Comparison of ENCODE assay signal across 9 mouse cellular contexts in genomic region chr16:91378991-91379390, GRCm38 (mm10). TPM values are rescaled to one million over a fixed set of nuclear protein-coding genes. Genes with fewer than 3 reads are reported as not detected.
DNase-seq lines count a peak whose midpoint lies in the region; ATAC-seq and TF ChIP-seq lines count a peak whose summit lies in the region.
"Had no signal": no experiment of that assay in that cellular context is flagged by ENCODE, and none has a peak within 500 bp of the region (broad histone marks: within the 10 kb centered on the region; RNA-seq: fewer than 3 reads in every experiment).

No protein-coding gene starts in this region.

- H3K4me2 ChIP-seq in heart, postnatal 0 days (ENCODE audit: low read depth, low read length): peak overlapping the region; percentile 43

- no peak for TF ChIP-seq EP300 in heart, postnatal 0 days (IDR thresholded peaks at IDR 0.05; ENCODE audit: low read depth)

- peak; percentile 80 for DNase-seq in heart, embryonic 10.5 days (ENCODE audit: low spot score)
- DNase-seq in heart, adult 18-20 months: no peak
- peak; percentile 40 for DNase-seq in Muller cell, postnatal 12 days (ENCODE audit: inconsistent ontology term)
- DNase-seq in heart, postnatal 0 days (ENCODE audit: low spot score): peak; percentile 25
- no peak for DNase-seq in midbrain, embryonic 10.5 days (ENCODE audit: low spot score)
- no peak for DNase-seq in thymus, postnatal 10 days (ENCODE audit: low spot score in 2 of 2)
- DNase-seq in left cerebral cortex, postnatal 36 days (ENCODE audit: low spot score in 2 of 2): no peak

- no peaks in the 10 kb centered on the region for H3K27me3 ChIP-seq in heart, embryonic 10.5 days (ENCODE audit: insufficient read depth, poor library complexity, severe bottlenecking)
- no peaks in the 10 kb centered on the region for H3K27me3 ChIP-seq in heart, postnatal 0 days (ENCODE audit: control insufficient read depth, insufficient read depth, low read length)
- H3K27me3 ChIP-seq in midbrain, embryonic 10.5 days (ENCODE audit: low read depth, poor library complexity, severe bottlenecking): no peaks in the 10 kb centered on the region

- TF ChIP-seq CTCF in heart, postnatal 0 days (IDR thresholded peaks at IDR 0.05; ENCODE audit: low read depth): no peak

- H3K27ac ChIP-seq in heart, embryonic 10.5 days: peak overlapping the region; percentile 70; the same call in 1 of the 2 replicates
- H3K27ac ChIP-seq in heart, postnatal 0 days (ENCODE audit: low read depth): peak overlapping the region; percentile 71
- H3K27ac ChIP-seq in midbrain, embryonic 10.5 days (replicated peaks): peak overlapping the region; percentile 33; the same call in 1 of the 2 replicates

- WGBS in heart, embryonic 10.5 days: 27% methylated on average over 9 of the region's 9 CpGs
- WGBS in heart, postnatal 0 days: 24% methylated on average over 9 of the region's 9 CpGs
- 25% methylated on average over 9 of the region's 9 CpGs for WGBS in midbrain, embryonic 10.5 days

- intact Hi-C loops in left cerebral cortex, postnatal 36 days (cut with DNase I): loop anchor here (10.0 kb wide), 1 partner anchor 106 kb away; the partner anchor contains the start of gene Ifnar1

- H3K4me1 ChIP-seq in heart, embryonic 10.5 days: peaks cover 29% of the 10 kb centered on the region
- H3K4me1 ChIP-seq in heart, postnatal 0 days (ENCODE audit: control insufficient read depth, insufficient read depth): peaks cover 17% of the 10 kb centered on the region
- peaks cover 21% of the 10 kb centered on the region for H3K4me1 ChIP-seq in midbrain, embryonic 10.5 days

- peaks cover 18% of the 10 kb centered on the region for H3K36me3 ChIP-seq in heart, embryonic 10.5 days
- peaks cover 7% of the 10 kb centered on the region for H3K36me3 ChIP-seq in heart, postnatal 0 days (replicated peaks; ENCODE audit: control insufficient read depth, insufficient read depth, low read length)
- H3K36me3 ChIP-seq in midbrain, embryonic 10.5 days: peaks cover 13% of the 10 kb centered on the region

- no peaks in the 10 kb centered on the region for H3K9me3 ChIP-seq in heart, embryonic 10.5 days
- no peaks in the 10 kb centered on the region for H3K9me3 ChIP-seq in heart, postnatal 0 days (replicated peaks; ENCODE audit: control insufficient read depth, low read length)
- H3K9me3 ChIP-seq in midbrain, embryonic 10.5 days (replicated peaks): no peaks in the 10 kb centered on the region

- peak; percentile 64 for ATAC-seq in heart, postnatal 0 days (ENCODE audit: insufficient read depth, low read depth)
- no peak for ATAC-seq in cerebellum, adult (ENCODE audit: insufficient number of reproducible peaks, low FRiP score, low TSS enrichment)

- H3K9ac ChIP-seq in heart, postnatal 0 days (replicated peaks; ENCODE audit: low read depth, low read length): no peak overlapping the region

- H3K4me3 ChIP-seq in heart, embryonic 10.5 days: peak overlapping the region; percentile 22; the same call in 1 of the 2 replicates
- peak overlapping the region; percentile 10; the same call in 1 of the 2 replicates for H3K4me3 ChIP-seq in heart, postnatal 0 days (ENCODE audit: low read depth, low read length)
- no peak overlapping the region for H3K4me3 ChIP-seq in midbrain, embryonic 10.5 days

RNA-seq across cellular contexts. Expression of gene Ifnar2, which starts 6.4 kb away (rescaled TPM):
- 42.2 and 48.8 TPM in 2 replicates for polyA plus RNA-seq in heart, embryonic 10.5 days (2016; fragmentation: Nextera tagmentation; extraction: Ambion mirVana)
- total RNA-seq in heart, adult 18-20 months (2021): 10 to 100 TPM; 29.3 to 37.3 TPM
- total RNA-seq in heart, postnatal 0 days (2014; rRNA removed; ENCODE audit: low replicate concordance): 30.0 and 31.0 TPM in 2 replicates
- polyA plus RNA-seq in heart, postnatal 0 days (2015; fragmentation: Nextera tagmentation; extraction: Ambion mirVana): 48.8 and 49.8 TPM in 2 replicates
- polyA plus RNA-seq in midbrain, embryonic 10.5 days (2016; fragmentation: Nextera tagmentation; extraction: Ambion mirVana): 26.0 and 27.9 TPM in 2 replicates
- total RNA-seq in left cerebral cortex, postnatal 36 days (2021): 10 to 100 TPM; 19.4 to 25.1 TPM

RNA-seq across cellular contexts. Expression of gene Gm21970, which starts 12.5 kb away (rescaled TPM):
- polyA plus RNA-seq in heart, embryonic 10.5 days (2016; fragmentation: Nextera tagmentation; extraction: Ambion mirVana): not detected in 2 replicates
- not detected for total RNA-seq in heart, adult 18-20 months (2021)
- 2.4 TPM in 1 of 2 replicates, not detected in the other for total RNA-seq in heart, postnatal 0 days (2014; rRNA removed; ENCODE audit: low replicate concordance)
- 0.27 TPM in 1 of 2 replicates, not detected in the other for polyA plus RNA-seq in heart, postnatal 0 days (2015; fragmentation: Nextera tagmentation; extraction: Ambion mirVana)
- not detected in 2 replicates for polyA plus RNA-seq in midbrain, embryonic 10.5 days (2016; fragmentation: Nextera tagmentation; extraction: Ambion mirVana)
- not detected for total RNA-seq in left cerebral cortex, postnatal 36 days (2021)
- total RNA-seq: neutrophil, adult 5-6 weeks had no signal

RNA-seq across cellular contexts. Expression of gene Il10rb, which starts 27.0 kb away (rescaled TPM):
- polyA plus RNA-seq in heart, embryonic 10.5 days (2016; fragmentation: Nextera tagmentation; extraction: Ambion mirVana): 29.6 and 37.0 TPM in 2 replicates
- total RNA-seq in heart, adult 18-20 months (2021): 100 to 1,000 TPM; 115 to 133 TPM
- 44.4 and 63.3 TPM in 2 replicates for total RNA-seq in heart, postnatal 0 days (2014; rRNA removed; ENCODE audit: low replicate concordance)
- 89.0 and 99.4 TPM in 2 replicates for polyA plus RNA-seq in heart, postnatal 0 days (2015; fragmentation: Nextera tagmentation; extraction: Ambion mirVana)
- 6.9 and 8.9 TPM in 2 replicates for polyA plus RNA-seq in midbrain, embryonic 10.5 days (2016; fragmentation: Nextera tagmentation; extraction: Ambion mirVana)
- total RNA-seq in left cerebral cortex, postnatal 36 days (2021): 10 to 100 TPM in 1 of 2 experiments, 1 to 10 TPM in 1; 9.4 to 10.2 TPM

Comparison
In these comparisons a context has a peak if more than half of its experiments do, and no peak if none do; other contexts are left out.
1. DNase-seq: peak in heart, embryonic 10.5 days (single experiment), Muller cell, postnatal 12 days (single experiment) and heart, postnatal 0 days (single experiment); none in heart, adult 18-20 months (0 of 2), midbrain, embryonic 10.5 days (single experiment), thymus, postnatal 10 days (0 of 2) and left cerebral cortex, postnatal 36 days (0 of 2).
2. Peak in every context shown above with its lines, with median percentiles within 50 percentile points of each other: H3K27ac ChIP-seq.